Comparison of ENCODE assay signal across 8 mouse cellular contexts in the genomic region with DNA sequence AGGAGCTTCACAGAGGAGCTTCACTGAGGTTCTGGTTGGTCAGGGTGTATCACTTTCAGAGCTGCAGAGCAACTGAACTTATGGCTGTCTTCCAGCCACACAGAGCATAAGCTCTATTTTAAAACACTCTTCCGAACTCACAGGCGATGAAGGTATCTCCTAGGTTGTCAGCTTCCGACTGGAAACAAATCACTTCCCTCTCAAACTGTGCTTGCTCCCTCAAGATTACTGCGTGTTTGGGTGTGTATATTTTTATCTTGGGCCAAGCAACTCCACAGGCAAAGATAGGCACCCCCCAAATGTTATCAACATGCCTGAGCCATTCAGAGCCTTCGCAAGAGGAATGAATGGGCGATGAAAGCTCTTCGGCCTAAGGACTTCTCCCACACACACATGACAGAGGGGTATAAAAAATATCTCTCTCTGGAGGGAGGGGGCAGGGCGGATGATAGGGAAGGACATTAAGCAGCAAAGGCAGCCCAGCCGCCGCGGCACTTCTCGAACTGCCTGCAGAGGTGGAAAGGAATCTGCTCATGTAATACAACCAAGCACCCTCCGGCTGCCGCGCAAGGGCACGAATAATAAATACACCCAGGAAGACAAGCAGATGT. TPM values are rescaled to one million over a fixed set of nuclear protein-coding genes. Genes with fewer than 3 reads are reported as not detected.
DNase-seq lines count a peak whose midpoint lies in the region; ATAC-seq lines count a peak whose summit lies in the region.

No protein-coding gene starts in this region.

- WGBS in intestine, embryonic 14.5 days = 3% methylated on average over 16 of the region's 16 CpGs

- H3K4me3 ChIP-seq in intestine, embryonic 14.5 days (ENCODE audit: low read depth, low read length) = peak overlapping the region; percentile 79
- H3K4me3 ChIP-seq in megakaryocyte, embryonic 14.5 days (replicated peaks) = peak overlapping the region; percentile 97

- intact Hi-C loops in left cerebral cortex, postnatal 25 days (cut with DNase I) = loop anchor here (2.0 to 10.0 kb wide), 4 partner anchors 42 to 280 kb away; no protein-coding TSS in a partner anchor

- H3K9me3 ChIP-seq in intestine, embryonic 14.5 days (ENCODE audit: control insufficient read depth, low read length) = no peaks in the 10 kb centered on the region
- no peaks in the 10 kb centered on the region for H3K9me3 ChIP-seq in megakaryocyte, embryonic 14.5 days

- H3K4me1 ChIP-seq in intestine, embryonic 14.5 days (replicated peaks; ENCODE audit: control insufficient read depth, insufficient read depth, low read length) = peaks cover 36% of the 10 kb centered on the region
- peaks cover 36% of the 10 kb centered on the region for H3K4me1 ChIP-seq in megakaryocyte, embryonic 14.5 days

- H3K27me3 ChIP-seq in intestine, embryonic 14.5 days (replicated peaks; ENCODE audit: control insufficient read depth, insufficient read depth, low read length) = no peaks in the 10 kb centered on the region
- H3K27me3 ChIP-seq in megakaryocyte, embryonic 14.5 days (replicated peaks) = peaks cover 45% of the 10 kb centered on the region

- peak overlapping the region; percentile 86 for H3K9ac ChIP-seq in intestine, embryonic 14.5 days (ENCODE audit: low read length)

- peak overlapping the region; percentile 88 for H3K27ac ChIP-seq in intestine, embryonic 14.5 days (ENCODE audit: low read depth)

- no peaks in the 10 kb centered on the region for H3K36me3 ChIP-seq in intestine, embryonic 14.5 days (ENCODE audit: control insufficient read depth, insufficient read depth, low read length)
- H3K36me3 ChIP-seq in megakaryocyte, embryonic 14.5 days (replicated peaks; ENCODE audit: low read length) = no peaks in the 10 kb centered on the region

- peak overlapping the region; percentile 57 for H3K4me2 ChIP-seq in intestine, embryonic 14.5 days (ENCODE audit: low read length)

- peak; percentile 9 for DNase-seq in adipocyte (ENCODE audit: low spot score)
- peak; percentile 73 to 74 for DNase-seq in cerebellum, postnatal 25 days
- peak; percentile 47 for DNase-seq in gastrocnemius, postnatal 10 days
- DNase-seq in intestine, embryonic 14.5 days (ENCODE audit: low spot score) = peak; percentile 75
- DNase-seq in left cerebral cortex, postnatal 25 days (ENCODE audit: low spot score in 2 of 2) = peak; percentile 59 to 77
- DNase-seq in right cerebral cortex, postnatal 14 days = peak; percentile 54

- ATAC-seq in intestine, embryonic 14.5 days (replicated peaks; ENCODE audit: low FRiP score, low TSS enrichment, low read depth) = no peak
- ATAC-seq in monocyte, adult 5-6 weeks (replicated peaks; ENCODE audit: insufficient number of reproducible peaks, low FRiP score, low TSS enrichment, poor library complexity, severe bottlenecking) = no peak

RNA-seq across cellular contexts. Expression of gene 1700025G04Rik, which starts 1.0 kb away (rescaled TPM):
- 10 to 100 TPM; 80.5 to 80.9 TPM for total RNA-seq in gastrocnemius, postnatal 10 days (2021)
- polyA plus RNA-seq in intestine, embryonic 14.5 days (2014; fragmentation: Nextera tagmentation; extraction: Ambion mirVana) = 27.3 and 27.7 TPM in 2 replicates
- total RNA-seq in left cerebral cortex, postnatal 25 days (2021) = 10 to 100 TPM; 75.9 to 85.4 TPM
- polyA plus RNA-seq in megakaryocyte, embryonic 14.5 days (2012; ENCODE audit: insufficient read depth, low replicate concordance) = 0.16 and 1.1 TPM in 2 replicates
- total RNA-seq in monocyte, adult 5-6 weeks (2017) = 20.3 to 79.7 TPM (median 27.8 TPM) in 3 replicates

Comparison
In these comparisons a context has a peak if more than half of its experiments do, and no peak if none do; other contexts are left out.
1. DNase-seq: peak in every context shown above with its lines; median percentile 75 in intestine, embryonic 14.5 days; 74 in cerebellum, postnatal 25 days; 68 in left cerebral cortex, postnatal 25 days; 54 in right cerebral cortex, postnatal 14 days; 47 in gastrocnemius, postnatal 10 days; 9 in adipocyte.